Mouse (Mus musculus) C3H10T1/2 (cell line): ENCODE data around the gene Pop7. TPM values are rescaled to one million over a fixed set of nuclear protein-coding genes. Genes with fewer than 3 reads are reported as not detected.

ENCODE experiments used
- polyA plus RNA-seq, 2 experiments: library from polyadenylated mRNA; unstranded; fragments of >200 nt; fragmentation: generic; extraction: Trizol; gene quantifications; one replicate each; pipeline ENCODE4 v1.2.1; 2012; ENCODE audit warnings: missing spikeins in 2 of 2

Pop7 gene
- 10 to 100 TPM; 44.2 to 57.6 TPM for polyA plus RNA-seq

DNA sequence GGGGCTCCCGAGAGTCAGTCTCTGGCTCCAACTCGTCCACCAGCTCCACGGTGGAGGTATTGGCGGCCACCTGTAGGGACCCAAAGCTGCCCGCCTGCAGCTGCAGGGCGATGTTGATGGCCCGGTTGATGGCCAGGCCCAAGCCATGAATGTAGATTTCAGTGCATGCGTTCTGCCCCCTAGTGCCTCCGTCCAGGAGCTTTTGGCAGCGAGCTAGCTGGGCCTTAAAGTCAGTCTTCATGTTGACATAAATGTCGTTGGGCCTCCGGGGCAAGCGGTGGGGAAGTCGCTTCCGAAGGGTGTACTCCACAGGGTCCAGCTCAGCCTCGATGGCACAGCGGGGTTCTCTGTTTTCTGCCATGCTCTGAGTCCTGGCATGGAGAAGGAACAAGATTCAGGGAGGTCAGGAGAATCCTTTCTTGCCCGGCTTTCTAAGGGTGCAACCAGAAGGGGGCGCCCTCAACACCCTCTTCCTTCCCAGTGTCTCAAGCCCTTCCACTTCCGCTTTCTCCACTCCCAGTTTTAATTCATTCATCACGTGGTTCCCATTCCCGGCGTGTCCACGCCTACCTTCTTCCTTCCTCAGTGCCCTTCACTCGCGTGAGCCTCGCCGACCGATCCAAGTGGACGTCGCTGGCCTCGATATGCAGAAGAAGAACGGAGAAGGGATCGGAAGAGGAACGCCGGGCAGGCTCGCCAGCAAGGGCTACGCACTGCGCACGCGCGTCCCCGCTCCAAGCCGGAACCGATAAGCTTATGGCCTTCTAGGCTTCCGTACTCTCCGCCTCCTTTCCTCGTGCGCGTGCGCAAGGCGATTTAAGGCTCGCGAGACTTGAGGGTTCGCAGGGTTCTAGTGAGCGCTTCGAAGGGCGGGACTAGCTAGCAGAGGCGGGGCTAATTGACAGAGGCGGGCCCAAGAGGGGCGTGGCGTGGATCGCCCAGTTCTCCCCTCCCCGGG is at the start of gene Pop7:
TSS of gene Pop7 (minus strand) at position 810 of the 958 bp plus-strand sequence.

GRCm38 (mm10) chr5:137533117-137533827 is 31.0 kb upstream of the Pop7 start, which contains the start of the genes Epo and Gnb2:
Epo (minus strand) TSS chr5:137533242.
Gnb2 (minus strand) TSS chr5:137533510.

DNA sequence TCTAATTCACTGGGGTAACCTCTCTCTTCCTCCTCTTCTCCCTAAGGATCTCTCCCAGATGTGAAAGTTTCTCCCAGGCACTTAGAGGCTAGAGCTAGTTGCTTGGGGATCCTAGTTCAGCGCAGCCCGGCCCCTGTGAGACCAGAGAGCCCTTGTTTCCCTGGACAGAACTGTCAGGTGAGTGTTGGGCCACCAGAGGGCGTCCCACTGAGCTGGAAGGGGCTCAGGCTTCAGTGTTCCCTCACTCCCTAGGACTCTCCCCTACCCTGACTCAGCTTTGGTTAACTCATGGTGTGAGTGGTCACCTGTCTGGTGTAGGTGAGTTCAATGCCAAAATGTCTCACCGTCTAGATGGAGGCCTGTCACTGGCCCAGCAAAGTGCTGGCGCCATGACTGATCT is 16.1 kb upstream of the Pop7 start, which contains the start of gene Gigyf1:
TSS of gene Gigyf1 (plus strand) at position 113 of the 400 bp plus-strand sequence.

DNA sequence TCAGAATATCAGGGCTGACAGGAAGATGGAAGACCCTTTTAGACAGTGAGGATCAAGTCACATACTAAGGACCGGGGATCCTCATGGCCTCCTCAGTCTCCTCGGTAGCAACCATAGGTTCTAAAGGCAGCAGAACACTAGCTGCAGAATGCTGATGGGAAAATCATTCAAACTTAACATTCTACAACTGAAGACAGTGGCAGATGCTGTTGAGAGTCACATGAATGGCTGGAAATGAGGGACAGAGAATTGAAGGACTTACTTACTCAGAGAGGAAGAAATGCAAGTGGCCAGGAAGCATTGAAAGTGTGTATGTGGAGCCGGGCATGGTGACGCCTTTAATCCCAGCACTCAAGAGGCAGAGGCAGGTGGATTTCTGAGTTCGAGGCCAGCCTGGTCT is 25.4 kb downstream of the Pop7 start, which contains the start of gene Zan:
TSS of gene Zan (minus strand) at position 101 of the 400 bp plus-strand sequence.

Other genes starting within 250 kb of the Pop7 start
- under 1 TPM; 0.02 to 0.06 TPM for gene Ache, start 215.0 kb downstream of the Pop7 start, polyA plus RNA-seq
- gene Ufsp1, start 207.9 kb downstream of the Pop7 start, polyA plus RNA-seq, result 10 to 100 TPM in 1 of 2 experiments, 1 to 10 TPM in 1; 3.2 to 12.3 TPM
- 100 to 1,000 TPM in 1 of 2 experiments, 10 to 100 TPM in 1; 73.5 to 116 TPM for gene Srrt, start 194.8 kb downstream of the Pop7 start, polyA plus RNA-seq
- 10 to 100 TPM; 88.5 to 94.3 TPM for gene Trip6, start 188.1 kb downstream of the Pop7 start, polyA plus RNA-seq
- gene Slc12a9, start 168.9 kb downstream of the Pop7 start, polyA plus RNA-seq, result 10 to 100 TPM in 1 of 2 experiments, 1 to 10 TPM in 1; 6.4 to 15.2 TPM
- 10 to 100 TPM; 18.1 to 60.6 TPM for gene Ephb4, start 152.4 kb downstream of the Pop7 start, polyA plus RNA-seq
- gene Zan, start 25.5 kb downstream of the Pop7 start, polyA plus RNA-seq, result under 1 TPM; 0.06 to 0.25 TPM
- gene Gigyf1, start 16.0 kb upstream of the Pop7 start, polyA plus RNA-seq, result 10 to 100 TPM in 1 of 2 experiments, 1 to 10 TPM in 1; 2.8 to 14.6 TPM
- gene Epo, start 30.7 kb upstream of the Pop7 start, polyA plus RNA-seq, result not detected
- gene Gnb2, start 31.0 kb upstream of the Pop7 start, polyA plus RNA-seq, result 100 to 1,000 TPM; 814 to 936 TPM
- not detected for gene Actl6b, start 51.0 kb upstream of the Pop7 start, polyA plus RNA-seq
- gene Tfr2, start 67.3 kb upstream of the Pop7 start, polyA plus RNA-seq, result under 1 TPM in 1 of 2 experiments, not detected in 1; 0.06 TPM
- gene Mospd3, start 98.5 kb upstream of the Pop7 start, polyA plus RNA-seq, result 100 to 1,000 TPM in 1 of 2 experiments, 10 to 100 TPM in 1; 60.1 to 124 TPM
- gene Pcolce, start 111.3 kb upstream of the Pop7 start, polyA plus RNA-seq, result 1,000 to 10,000 TPM; 1,118 to 1,655 TPM
- gene Fbxo24, start 126.5 kb upstream of the Pop7 start, polyA plus RNA-seq, result under 1 TPM; 0.23 to 0.85 TPM
- 10 to 100 TPM; 14.3 to 16.6 TPM for gene Lrch4, start 126.6 kb upstream of the Pop7 start, polyA plus RNA-seq
- gene Gm20605, start 126.7 kb upstream of the Pop7 start, polyA plus RNA-seq, result 1 to 10 TPM; 1.4 to 6.0 TPM
- 1 to 10 TPM; 1.8 to 9.1 TPM for gene Sap25, start 138.8 kb upstream of the Pop7 start, polyA plus RNA-seq
- under 1 TPM; 0.02 to 0.06 TPM for gene Irs3, start 143.2 kb upstream of the Pop7 start, polyA plus RNA-seq
- gene Agfg2, start 182.2 kb upstream of the Pop7 start, polyA plus RNA-seq, result 10 to 100 TPM in 1 of 2 experiments, 1 to 10 TPM in 1; 6.6 to 11.1 TPM
- 1 to 10 TPM; 1.7 to 6.6 TPM for gene Nyap1, start 239.1 kb upstream of the Pop7 start, polyA plus RNA-seq
- gene Tsc22d4, start 243.2 kb upstream of the Pop7 start, polyA plus RNA-seq, result 10 to 100 TPM; 42.1 to 98.9 TPM